Mouse (Mus musculus): Measurements from ENCODE around the gene Hsp90aa1. TPM values are rescaled to one million over a fixed set of nuclear protein-coding genes. Genes with fewer than 3 reads are reported as not detected.
"Not testable (repeated sequence)": the region's sequence is repeated elsewhere in the genome, so short reads cannot be mapped to it uniquely, and the experiment has no call there.

The Hsp90aa1 gene
- total RNA-seq (2015; ENCODE audit: low replicate concordance) (240 and 254 TPM in 2 replicates), total RNA-seq (2017; ENCODE audit: low replicate concordance) (257 and 485 TPM in 2 replicates)

GRCm38 (mm10) chr12:110702556-110702955 is at the start of gene Hsp90aa1:
Hsp90aa1 (minus strand) TSS chr12:110702728.
- ATAC-seq (replicated peaks; ENCODE audit: low FRiP score, poor library complexity, severe bottlenecking), result no peak

GRCm38 (mm10) chr12:110750770-110751439 is 48.4 kb upstream of the Hsp90aa1 start:
- no peak for ATAC-seq (replicated peaks; ENCODE audit: low FRiP score, poor library complexity, severe bottlenecking)

- ATAC-seq (replicated peaks; ENCODE audit: low FRiP score, poor library complexity, severe bottlenecking), result peak; percentile 50
Observed at GRCm38 (mm10) chr12:110738158-110738921, 35.8 kb upstream of the Hsp90aa1 start.

GRCm38 (mm10) chr12:110737170-110738157 is 34.9 kb upstream of the Hsp90aa1 start, which contains the start of gene Wdr20:
Wdr20 (plus strand) TSS chr12:110737944.
- peak; percentile 91 for ATAC-seq (replicated peaks; ENCODE audit: low FRiP score, poor library complexity, severe bottlenecking)

- ATAC-seq (replicated peaks; ENCODE audit: low FRiP score, poor library complexity, severe bottlenecking), result no peak
Observed at GRCm38 (mm10) chr12:110736641-110737040, 34.1 kb upstream of the Hsp90aa1 start.

- ATAC-seq (replicated peaks; ENCODE audit: low FRiP score, poor library complexity, severe bottlenecking), result not testable (repeated sequence)
Observed at GRCm38 (mm10) chr12:110733254-110733653, 30.7 kb upstream of the Hsp90aa1 start.

GRCm38 (mm10) chr12:110726428-110726827 is 23.9 kb upstream of the Hsp90aa1 start:
- ATAC-seq (replicated peaks; ENCODE audit: low FRiP score, poor library complexity, severe bottlenecking), result no peak

GRCm38 (mm10) chr12:110725489-110725888 is 23.0 kb upstream of the Hsp90aa1 start:
- no peak for ATAC-seq (replicated peaks; ENCODE audit: low FRiP score, poor library complexity, severe bottlenecking)

- no peak for ATAC-seq (replicated peaks; ENCODE audit: low FRiP score, poor library complexity, severe bottlenecking)
Observed at GRCm38 (mm10) chr12:110725051-110725450, 22.5 kb upstream of the Hsp90aa1 start.

- ATAC-seq (replicated peaks; ENCODE audit: low FRiP score, poor library complexity, severe bottlenecking), result no peak
Observed at GRCm38 (mm10) chr12:110716004-110716403, 13.5 kb upstream of the Hsp90aa1 start.

GRCm38 (mm10) chr12:110714215-110714614 is 11.7 kb upstream of the Hsp90aa1 start:
- ATAC-seq (replicated peaks; ENCODE audit: low FRiP score, poor library complexity, severe bottlenecking), result no peak

- peak; percentile 63 for ATAC-seq (replicated peaks; ENCODE audit: low FRiP score, poor library complexity, severe bottlenecking)
Observed at GRCm38 (mm10) chr12:110713784-110714183, 11.3 kb upstream of the Hsp90aa1 start.

- ATAC-seq (replicated peaks; ENCODE audit: low FRiP score, poor library complexity, severe bottlenecking), result no peak
Observed at GRCm38 (mm10) chr12:110711270-110711669, 8.7 kb upstream of the Hsp90aa1 start.

GRCm38 (mm10) chr12:110707451-110707850 is 4.9 kb upstream of the Hsp90aa1 start:
- no peak for ATAC-seq (replicated peaks; ENCODE audit: low FRiP score, poor library complexity, severe bottlenecking)

GRCm38 (mm10) chr12:110706337-110707231 is 4.1 kb upstream of the Hsp90aa1 start:
- peak; percentile 70 for ATAC-seq (replicated peaks; ENCODE audit: low FRiP score, poor library complexity, severe bottlenecking)

GRCm38 (mm10) chr12:110705419-110705818 is 2.9 kb upstream of the Hsp90aa1 start:
- not testable (repeated sequence) for ATAC-seq (replicated peaks; ENCODE audit: low FRiP score, poor library complexity, severe bottlenecking)

- no peak for ATAC-seq (replicated peaks; ENCODE audit: low FRiP score, poor library complexity, severe bottlenecking)
Observed at GRCm38 (mm10) chr12:110703682-110704081, 1.2 kb upstream of the Hsp90aa1 start.

- ATAC-seq (replicated peaks; ENCODE audit: low FRiP score, poor library complexity, severe bottlenecking), result peak; percentile 57
Observed at GRCm38 (mm10) chr12:110703008-110703471, 512 bp upstream of the Hsp90aa1 start.

- not testable (repeated sequence) for ATAC-seq (replicated peaks; ENCODE audit: low FRiP score, poor library complexity, severe bottlenecking)
Observed at GRCm38 (mm10) chr12:110701363-110701762, 1.2 kb downstream of the Hsp90aa1 start.
